Mouse (Mus musculus) retina, adult 2 months (tissue): ENCODE measurements around the gene Inf2.

Experiments used
- DNase-seq: peaks from one replicate; pipeline ENCODE4 v3.0.0-alpha.2; 2012; ENCODE audit warnings: low read depth, low spot score

The Inf2 gene

DNA sequence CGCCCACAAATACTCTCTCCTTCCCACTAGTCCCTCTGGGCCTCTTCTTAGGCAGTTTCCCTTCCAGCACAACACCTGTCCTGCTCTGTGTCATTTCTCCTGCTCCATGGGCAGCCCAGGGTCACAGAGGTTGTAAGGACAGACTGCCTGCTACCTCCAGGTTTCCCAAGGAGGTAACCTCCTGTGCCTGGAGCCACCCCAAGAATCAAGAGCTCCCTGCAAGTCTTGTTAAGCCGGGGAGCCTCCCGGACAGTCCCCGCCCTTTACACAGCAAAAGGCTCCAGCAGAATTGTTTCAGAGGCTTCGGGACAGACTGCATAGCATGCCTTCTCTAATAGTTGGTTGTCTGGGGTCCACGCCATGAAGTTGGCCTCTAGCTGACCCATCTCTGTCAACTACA, 37.9 kb downstream of the Inf2 start:
- DNase-seq: no peak

DNA sequence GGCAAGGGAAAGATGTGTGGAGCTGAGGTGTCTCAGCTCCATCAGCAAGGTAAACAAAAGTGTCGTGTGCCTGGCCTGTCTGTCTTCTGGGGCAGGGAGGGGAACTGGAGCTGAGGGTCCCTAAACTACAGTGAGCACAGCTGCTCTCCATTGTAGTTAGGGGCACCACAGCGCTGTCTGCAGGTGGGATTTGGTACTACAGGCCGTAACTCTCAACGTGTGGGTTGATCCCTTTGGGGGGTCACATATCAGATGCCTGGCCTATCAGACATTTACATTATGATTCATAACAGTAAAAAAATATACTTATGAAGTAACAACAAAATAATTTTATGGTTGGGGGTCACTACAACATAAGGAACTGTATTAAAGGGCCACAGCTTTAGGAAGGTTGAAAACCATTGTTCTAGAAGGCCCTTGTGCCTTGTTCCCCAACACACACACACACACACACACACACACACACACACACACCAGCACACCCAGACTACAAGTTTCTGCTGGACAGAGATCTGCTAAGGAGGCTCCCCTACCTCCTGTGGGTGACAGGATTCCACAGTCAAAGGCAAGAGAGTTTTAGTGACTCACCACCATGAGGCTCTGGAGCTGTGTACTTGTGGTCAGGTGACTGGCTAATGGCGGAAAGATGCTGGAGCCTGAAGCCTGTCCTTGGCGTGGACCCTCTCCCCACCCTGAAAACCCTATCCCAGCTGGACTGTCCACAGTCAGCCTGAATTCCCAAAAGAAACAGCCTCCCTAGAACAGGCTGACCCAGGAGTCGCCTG, 38.7 kb downstream of the Inf2 start:
- no peak for DNase-seq

DNA sequence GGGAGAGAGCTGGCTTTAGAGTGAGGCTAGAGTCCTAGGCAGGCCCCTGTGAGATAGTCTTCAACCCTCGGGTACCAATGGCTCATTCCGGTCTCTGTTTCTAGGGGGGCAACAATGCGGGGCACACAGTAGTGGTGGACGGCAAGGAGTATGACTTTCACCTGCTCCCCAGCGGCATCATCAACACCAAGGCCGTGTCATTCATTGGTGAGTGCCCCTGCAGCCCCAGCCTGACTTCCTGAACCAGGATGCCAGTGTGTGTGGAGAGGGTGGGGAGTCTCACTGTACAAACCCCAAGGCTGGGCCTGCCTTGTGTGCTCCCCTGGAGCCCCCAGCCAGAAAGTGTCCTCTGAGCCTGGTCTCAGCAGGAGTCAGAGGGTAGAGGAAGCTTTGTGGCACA, 39.6 kb downstream of the Inf2 start:
- no peak for DNase-seq

DNA sequence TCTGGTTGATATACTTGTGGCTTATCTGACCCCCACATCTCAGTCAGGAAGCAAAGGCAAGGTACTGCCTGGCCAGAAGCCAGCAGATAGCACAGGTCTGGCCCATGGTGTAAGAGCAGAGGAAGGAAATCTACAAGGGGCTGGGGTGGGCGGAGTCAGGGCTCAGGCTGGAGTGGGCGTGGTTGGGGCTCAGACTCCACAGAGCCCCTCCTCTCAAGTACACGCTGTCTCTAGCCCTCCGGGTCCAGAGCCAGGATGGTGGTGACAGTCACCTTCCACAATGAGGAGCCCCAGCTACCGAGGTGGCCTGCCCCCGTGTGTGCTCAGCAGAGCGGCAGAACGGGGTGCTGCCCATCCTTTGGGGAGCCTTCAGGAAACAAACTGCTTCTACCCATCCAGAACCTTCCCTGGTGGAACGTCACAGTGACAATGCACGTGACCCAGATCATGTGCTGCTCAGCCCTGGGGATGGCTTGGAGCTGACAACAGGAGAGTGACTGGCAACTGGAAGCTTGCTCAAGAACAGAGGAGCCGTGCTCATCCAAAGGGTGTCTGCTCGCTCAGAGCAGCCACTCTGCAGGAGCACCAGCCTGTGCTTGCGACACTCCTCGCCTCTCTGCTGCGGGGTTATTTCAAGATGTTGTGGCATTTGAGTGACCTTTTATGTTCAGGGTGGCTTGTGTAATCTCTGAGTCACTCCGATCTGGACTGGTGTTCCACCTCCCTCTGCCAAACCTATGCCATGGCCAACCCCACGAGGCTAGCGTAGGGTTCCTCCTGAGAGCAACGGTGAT, 40.5 kb downstream of the Inf2 start:
- no peak for DNase-seq

DNA sequence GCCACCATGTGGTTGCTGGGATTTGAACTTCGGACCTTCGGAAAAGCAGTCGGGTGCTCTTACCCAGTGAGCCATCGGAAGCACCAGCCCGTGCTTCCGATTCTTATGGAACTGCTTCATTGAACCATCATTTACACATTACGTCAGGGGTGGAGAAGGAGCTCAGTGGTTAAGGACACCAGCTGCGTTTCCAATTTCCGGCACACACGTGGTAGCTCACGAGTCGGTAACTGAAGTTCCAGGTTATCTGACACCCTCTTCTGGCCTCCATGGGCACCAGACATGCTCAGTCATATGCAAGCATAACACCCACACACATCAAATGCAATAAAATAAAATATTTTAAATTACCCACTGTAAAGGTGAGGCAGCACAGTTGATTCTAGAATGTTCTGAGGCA, 41.4 kb downstream of the Inf2 start:
- DNase-seq: no peak

DNA sequence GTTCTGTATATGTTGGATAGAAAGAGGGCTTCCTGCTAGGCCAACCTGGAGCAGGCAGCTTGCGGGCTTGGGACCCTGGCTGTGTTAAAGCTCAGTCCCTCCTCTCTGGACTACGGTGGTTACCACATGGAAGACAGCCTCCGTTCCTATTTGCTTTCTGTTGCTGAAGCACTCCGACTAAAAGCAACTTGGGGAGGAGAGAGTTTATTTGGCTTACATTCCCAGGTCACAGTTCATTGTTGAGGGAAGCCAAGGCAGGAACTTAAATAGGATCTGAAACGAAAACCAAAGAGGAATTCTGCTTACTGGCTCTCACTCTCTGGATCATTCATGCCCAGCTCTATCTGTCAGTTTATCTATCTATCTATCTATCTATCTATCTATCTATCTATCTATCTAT, 42.2 kb downstream of the Inf2 start:
- DNase-seq: no peak

DNA sequence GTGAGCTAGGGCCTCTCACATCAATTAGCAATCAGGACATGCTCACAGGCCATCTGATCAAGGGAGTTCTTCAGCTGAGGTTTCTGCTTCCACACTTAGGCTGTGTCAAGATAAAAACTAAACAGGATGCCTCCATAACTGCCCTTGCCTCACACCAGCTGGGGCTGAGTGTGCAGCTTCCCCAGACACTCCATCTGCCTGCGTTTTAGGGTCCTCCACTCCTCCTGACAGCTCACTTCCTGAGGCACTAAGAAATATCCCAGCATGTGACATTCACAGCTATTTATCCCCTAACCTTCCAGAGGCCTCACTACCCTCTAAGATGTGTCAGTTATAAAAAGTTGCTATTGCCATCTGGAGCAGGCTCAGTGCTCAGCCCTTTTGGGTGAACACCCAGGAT, 42.9 kb downstream of the Inf2 start:
- DNase-seq: no peak

DNA sequence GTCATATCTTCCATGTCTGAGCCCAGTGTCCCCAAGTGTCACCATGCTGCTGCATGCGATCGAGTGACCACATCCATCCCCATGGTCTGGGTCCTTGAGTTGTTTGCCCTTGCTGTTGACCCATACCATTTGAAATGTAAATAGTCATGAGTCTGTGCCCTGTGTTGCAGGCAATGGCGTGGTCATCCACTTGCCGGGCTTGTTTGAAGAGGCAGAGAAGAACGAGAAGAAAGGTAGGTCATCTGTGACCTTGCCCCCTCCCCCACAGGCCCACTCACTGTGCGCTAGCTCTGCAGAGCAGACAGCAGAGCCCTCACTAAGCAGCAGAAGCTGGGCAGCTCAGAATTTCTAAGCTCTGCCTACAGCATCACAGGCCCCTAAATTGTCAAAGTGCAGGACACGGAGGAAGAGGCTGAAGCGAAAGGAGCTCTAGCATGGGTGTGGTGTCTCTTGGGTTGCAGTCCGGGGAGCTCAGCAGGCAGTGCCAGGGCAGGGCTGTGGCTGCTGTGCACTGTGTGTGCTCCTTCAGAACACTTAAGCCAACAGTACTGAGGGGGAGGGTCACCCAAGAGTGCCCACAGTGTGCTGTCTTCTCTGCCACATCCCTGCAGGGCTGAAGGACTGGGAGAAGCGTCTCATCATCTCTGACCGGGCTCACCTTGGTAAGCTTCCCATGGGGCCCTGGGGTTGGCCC, 43.6 kb downstream of the Inf2 start:
- no peak for DNase-seq

DNA sequence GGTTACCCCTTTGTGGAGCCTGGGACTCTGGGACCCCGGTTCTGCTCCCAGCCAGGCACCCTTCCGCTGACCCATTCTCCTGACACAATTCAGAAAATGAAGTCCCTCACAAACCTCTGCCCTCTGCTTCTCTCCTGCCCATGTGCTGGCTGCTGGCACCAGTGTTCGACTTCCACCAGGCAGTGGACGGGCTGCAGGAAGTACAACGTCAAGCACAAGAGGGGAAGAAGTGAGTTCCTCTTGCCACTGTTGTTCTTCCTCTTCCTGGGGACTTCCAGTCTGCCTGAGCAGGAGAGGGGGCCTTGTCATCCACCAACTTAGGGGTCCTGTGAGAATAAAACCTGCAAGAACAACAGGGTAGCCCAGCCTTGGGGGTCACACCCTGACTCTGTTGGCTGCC, 44.3 kb downstream of the Inf2 start:
- DNase-seq: no peak

DNA sequence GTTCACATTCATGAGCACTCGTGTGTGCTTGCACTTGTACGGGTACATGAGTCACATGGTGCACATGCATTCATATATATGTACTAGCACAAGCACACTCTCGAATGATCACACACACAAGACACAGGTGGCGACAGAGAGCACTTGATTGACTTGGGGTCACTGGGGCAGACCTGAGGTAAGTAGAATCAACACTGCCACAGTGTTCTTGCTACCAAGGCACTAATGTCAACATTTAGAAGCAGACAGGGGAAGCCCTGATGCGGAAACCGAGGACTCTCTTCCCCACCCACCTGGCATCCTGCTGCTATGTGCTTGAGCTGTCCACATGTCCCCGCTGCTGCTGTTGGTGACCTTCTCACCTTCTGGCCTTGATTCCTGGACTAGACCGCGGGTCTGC, 45.1 kb downstream of the Inf2 start:
- DNase-seq: no peak

DNA sequence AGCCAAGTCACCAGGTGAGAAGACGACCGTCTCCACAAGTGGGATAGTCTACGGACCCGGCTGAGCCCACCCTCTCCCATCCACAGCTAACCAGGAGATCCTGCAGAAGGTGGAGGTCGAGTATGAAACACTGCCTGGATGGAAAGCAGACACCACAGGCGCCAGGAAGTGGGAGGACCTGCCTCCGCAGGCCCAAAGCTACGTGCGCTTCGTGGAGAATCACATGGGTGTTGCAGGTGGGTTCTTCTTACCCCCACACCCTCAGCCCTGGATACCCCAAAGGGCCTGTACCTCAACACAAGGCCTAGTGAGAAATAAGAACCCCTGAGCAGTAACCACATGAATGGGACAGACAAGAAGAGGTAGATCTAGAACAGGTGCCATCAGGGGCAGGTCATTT, 50.9 kb downstream of the Inf2 start:
- DNase-seq: no peak

DNA sequence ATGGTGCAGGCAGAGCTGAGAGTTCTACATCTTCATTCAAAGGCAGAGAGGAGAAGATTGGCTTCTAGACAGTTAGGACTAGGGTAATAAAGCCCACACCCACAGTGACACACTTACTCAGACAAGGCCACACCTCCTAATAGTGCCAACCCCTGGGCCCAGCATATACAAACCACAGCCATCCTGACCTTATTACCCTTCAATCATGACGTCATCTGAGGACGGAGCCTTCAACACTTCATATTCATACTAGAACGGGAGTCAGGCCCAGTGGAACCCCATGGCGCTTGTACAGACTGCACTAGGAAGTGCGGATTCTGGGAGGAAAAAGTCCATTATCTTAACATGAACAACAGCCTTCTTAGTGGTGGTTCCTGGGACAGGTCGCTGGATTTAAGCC, 54.5 kb downstream of the Inf2 start:
- DNase-seq: no peak

DNA sequence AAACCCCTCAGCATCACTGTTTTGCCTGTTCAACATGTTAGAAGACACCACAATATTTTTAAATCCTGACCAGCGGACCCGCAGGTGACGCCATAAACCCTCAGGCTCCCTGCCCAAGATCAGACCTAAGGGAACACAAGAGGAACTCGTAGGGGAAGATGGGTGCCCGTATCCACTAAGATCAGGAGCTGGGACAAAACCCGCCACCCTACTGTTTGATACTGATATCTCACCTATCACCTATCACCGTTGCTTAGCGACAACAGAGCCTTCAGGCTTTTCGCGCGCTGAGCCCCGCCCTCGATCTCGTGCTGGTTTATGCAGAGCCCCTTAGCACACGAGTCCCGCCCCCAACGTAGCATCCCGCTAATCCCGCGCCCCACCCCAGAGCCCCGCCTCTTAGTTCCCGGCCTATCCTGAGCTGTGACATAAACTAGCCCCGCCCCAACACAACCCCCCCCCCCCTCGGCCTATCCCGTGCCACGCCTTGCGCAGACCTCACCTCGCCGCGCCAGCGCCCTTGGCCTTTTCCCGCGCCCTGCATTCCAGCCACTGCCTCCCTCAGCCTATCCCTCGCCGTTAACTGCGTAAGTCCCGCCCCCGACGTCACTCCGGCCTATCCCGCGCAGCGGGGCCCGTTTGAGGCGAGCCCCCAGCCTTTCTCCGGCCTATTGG, 55.7 kb downstream of the Inf2 start, which contains the start of gene Siva1:
Gene Siva1, plus strand, starts transcription at position 500 of the 675 bp plus-strand sequence.
- peak; percentile 98 for DNase-seq

DNA sequence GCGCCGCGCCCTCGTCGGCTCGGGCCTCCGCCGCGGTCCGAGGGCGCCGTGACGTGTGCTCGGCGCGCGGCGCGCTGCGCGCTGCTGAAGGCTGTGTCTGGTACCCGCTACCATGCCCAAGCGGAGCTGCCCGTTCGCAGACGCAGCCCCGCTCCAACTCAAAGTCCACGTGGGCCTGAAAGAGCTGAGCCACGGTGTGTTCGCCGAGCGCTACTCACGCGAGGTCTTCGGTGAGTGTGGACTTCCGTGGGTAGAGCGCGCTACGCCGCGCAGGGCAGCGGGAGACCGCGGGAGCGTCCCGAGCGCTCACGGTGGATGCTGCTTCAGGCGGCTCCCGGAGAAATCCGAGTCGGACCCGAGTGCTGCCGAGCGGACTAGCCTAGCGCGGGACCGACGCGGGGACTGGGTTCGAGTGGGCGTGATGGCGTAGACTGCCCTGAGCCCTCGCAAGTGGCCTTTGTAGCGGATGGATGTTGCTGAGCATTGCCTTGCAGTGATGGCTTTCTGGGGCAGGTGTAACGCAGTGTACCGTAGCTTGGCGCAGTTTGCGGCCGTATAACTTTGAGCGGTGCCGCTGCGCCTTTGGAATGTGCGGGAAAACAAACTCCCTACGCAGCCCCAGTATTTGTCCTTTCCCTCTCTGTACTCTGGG, 56.4 kb downstream of the Inf2 start:
- DNase-seq: no peak

DNA sequence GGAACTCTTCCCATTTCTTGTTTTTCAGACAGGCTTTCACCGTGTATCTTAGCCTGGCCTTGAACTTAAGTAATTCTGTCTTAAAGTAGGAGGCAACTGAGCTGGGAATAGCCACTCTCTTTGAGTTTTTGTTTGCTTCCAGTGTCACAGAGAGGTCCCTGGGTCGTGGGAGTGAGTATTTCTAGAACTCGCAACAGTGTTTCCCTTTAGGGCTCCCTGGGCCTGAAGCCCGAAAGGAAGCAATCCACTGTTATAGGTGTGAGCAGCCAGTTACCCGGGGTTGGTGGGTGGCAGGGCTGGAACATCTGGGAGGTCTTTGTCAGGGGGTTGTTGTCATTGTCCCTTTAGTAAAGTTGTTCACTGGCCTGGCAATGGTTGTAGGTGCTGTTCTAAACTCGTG, 57.6 kb downstream of the Inf2 start:
- no peak for DNase-seq

DNA sequence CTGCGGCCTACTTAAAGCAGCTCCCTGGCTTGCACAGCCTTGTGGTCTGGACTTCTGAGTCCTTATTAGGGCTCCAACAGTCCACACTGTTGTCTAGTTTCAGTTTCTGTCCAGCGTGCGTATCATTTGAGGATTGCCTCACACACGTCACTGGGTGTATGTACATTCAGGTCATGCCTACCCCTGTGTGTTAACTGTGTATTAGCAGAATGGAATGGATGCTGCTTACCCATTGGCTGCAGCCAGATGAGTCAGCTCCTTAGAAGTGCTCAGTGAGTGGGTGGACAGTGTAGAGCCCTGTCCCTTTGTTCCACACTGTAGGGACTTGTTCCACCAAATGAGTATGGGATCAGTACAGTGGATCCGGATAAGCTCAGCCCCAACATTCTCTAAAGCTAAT, 59.5 kb downstream of the Inf2 start:
- DNase-seq: no peak

DNA sequence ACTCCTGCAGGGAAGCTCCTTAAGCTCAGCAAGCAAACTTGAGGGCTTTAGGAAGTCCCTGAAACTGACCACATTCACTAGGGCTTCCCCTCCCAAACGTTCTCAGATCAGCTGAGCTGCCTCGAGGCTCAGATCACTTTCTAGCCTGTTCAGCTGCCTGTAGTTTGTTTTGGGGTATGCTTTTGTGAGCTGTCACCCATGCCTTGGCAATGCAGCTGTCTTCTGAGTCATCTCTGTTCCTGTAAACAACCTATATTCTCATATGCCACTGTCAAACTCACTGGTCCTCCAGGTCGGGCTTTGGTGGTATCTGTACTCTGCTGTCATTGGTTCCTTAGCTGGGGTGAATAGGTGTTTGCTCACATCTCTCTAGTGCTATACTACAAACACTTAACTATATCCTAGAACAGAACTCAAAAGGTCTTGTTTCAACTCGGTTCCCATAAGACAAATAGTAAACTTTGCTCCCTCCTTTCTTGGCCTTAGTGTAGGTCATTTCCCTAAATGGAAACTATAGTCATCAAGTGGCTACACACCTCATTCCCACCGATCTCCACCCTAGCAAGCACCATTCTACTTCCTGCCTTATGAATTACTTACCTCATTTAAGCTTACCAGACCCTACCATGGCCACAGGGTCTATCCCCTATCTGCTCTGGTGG, 63.3 kb downstream of the Inf2 start:
- DNase-seq: no peak

DNA sequence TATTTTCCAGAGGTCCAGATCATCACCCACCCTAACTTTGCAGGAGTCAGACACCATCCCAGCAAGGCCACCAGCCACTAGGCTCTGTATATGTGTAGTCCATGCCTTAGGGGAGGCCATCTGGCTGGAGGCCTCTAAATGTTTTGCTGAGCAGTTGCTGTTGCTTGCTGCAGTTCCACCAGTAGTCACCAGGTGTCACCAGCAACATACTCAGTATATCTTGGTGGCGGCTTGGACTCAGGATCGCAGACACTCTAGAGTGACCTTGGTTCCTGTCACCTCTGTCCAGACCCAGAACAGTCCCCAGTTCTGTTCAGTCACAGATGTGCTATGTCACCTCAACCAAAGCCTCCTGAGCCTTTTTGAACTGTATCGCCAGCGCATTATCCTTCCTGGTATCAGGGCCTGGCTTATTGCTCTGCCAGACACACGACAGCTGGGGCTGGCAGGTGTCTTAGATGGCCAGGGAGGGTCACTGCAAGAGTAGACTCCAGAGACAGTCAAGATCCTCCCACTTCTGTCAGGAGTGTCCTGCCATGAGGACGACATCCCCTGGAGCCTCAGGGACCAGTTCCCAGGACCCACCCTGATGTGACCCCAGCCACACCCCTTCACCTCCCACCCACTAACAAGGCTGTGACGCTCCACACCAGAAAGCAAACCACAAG, 64.7 kb downstream of the Inf2 start:
- DNase-seq: peak; percentile 72

DNA sequence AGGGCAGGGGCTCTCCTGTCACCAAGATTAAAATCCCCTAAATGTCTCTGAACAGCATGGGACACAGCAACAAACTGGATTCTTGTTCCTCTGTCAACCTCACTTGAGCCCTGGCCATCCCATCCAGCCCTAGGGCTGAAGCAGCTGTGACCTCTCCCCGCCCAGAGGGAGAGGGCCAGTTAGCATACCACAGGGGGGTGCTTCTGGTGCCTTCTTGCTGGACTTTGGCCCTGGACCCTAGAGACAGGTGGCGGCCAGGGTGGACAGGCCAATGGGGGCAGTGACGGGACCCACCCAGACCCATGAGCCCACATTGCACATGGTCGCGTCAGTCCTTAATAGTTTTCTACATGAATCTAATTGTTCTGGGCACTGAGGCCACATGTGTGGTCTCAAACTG, 65.5 kb downstream of the Inf2 start:
- no peak for DNase-seq

DNA sequence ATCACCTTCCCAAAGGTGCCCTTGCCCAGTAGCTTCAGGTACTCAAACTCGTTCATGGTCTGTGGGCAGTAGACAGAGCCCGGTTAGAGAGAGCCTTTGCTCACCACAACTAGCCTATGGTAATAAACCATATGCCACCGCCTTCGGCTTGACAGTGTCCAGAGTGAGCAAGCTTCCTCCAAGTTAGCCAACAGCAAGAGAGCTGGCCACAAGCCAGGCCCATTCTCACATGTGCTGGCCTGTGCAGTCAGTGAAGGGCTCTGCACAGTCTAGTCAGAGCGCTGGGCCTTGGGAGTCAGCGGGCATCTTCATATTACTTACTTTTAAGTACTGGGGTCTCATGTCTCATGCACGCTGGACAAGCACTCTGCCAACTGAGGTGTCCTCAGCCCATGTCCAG, 70.0 kb downstream of the Inf2 start:
- DNase-seq: no peak
